Mouse (Mus musculus): Measurements from ENCODE around the gene Sowahb. TPM values are rescaled to one million over a fixed set of nuclear protein-coding genes. Genes with fewer than 3 reads are reported as not detected.
A peak's percentile ranks its signal among the peaks of the same experiment; 100 is the strongest.

The Sowahb gene
- polyA plus RNA-seq, 1 experiment from 2014 or later: 2.0 TPM

DNA sequence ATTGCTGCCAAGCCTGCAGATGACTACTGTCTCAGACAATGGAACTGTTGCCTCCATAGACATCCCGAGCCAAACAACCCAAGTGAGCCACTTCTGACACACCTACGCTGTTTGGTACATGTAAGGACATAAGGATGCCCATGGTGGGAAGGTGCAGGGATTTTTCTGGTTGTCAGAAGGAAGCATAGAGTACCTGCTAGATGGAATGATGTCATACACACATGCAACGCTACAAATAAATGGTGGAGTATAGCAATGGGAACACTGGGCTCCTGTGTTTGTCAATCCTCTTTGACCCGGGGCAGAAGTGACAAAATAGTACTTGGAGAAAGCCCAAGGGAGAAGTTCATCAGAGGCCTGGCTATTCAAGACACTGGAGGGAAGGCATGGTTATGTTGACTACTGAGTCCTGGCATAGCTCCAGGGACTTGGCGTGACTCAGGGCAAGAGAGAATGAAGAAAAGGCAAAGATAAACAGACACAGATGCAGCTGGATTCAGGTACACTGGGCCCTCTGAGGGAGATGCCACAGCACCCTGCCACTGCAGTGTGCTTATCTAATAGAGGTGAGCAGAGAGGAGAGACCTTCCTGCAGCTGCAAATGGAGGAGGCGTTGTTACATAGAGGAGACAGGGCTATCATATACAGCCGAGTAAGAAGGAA lies 33.0 kb upstream of the Sowahb start:
- H3K4me2 ChIP-seq (ENCODE audit: low read depth, low read length): no peak overlapping the region
- no peaks in the 10 kb centered on the region for H3K4me1 ChIP-seq (ENCODE audit: control insufficient read depth, insufficient read depth, low read length)
- no peak for ATAC-seq (ENCODE audit: insufficient read depth, low FRiP score)
- H3K9ac ChIP-seq (ENCODE audit: low read length): no peak overlapping the region
- H3K27ac ChIP-seq (ENCODE audit: low read length): no peak overlapping the region
- no peaks in the 10 kb centered on the region for H3K9me3 ChIP-seq (replicated peaks; ENCODE audit: control insufficient read depth, low read length)
- H3K36me3 ChIP-seq (ENCODE audit: control insufficient read depth, insufficient read depth, low read length): no peaks in the 10 kb centered on the region
- no peak overlapping the region for H3K4me3 ChIP-seq (replicated peaks; ENCODE audit: low read length)
- H3K27me3 ChIP-seq (ENCODE audit: control insufficient read depth, insufficient read depth, low read length): no peaks in the 10 kb centered on the region
- WGBS: 69% methylated on average over 7 of the region's 7 CpGs

DNA sequence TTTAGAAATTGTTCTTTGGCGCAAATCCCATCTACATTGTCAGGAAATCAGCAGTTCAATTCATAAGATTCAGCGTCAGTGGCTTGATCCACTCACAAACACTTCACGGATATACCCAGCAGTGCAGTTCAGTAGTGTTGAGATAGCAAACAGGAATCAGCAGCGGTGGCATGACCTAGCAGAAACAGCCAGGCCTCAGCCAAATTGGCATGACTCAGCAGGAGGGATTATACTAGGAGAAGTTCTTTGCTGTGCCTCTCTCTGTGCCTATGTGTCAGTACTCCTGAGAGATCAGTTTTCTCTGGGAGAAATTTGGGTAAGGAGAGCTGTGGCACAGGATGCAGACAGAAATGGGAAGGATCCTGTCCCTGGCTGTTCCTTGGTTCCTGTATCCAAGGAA lies 16.0 kb upstream of the Sowahb start:
- Histone ChIP-seq H3K4me1 (ENCODE audit: control insufficient read depth, insufficient read depth, low read length) (no peaks in the 10 kb centered on the region), H3K4me2 (ENCODE audit: low read depth, low read length) (no peak overlapping the region), H3K36me3 (ENCODE audit: control insufficient read depth, insufficient read depth, low read length) (no peaks in the 10 kb centered on the region), H3K4me3 (replicated peaks; ENCODE audit: low read length) (no peak overlapping the region), H3K27me3 (ENCODE audit: control insufficient read depth, insufficient read depth, low read length) (no peaks in the 10 kb centered on the region), H3K9ac (ENCODE audit: low read length) (no peak overlapping the region), H3K9me3 (replicated peaks; ENCODE audit: control insufficient read depth, low read length) (no peaks in the 10 kb centered on the region), H3K27ac (ENCODE audit: low read length) (no peak overlapping the region)
- no peak for ATAC-seq (ENCODE audit: insufficient read depth, low FRiP score)
- WGBS: 76% methylated on average over 4 of the region's 4 CpGs

DNA sequence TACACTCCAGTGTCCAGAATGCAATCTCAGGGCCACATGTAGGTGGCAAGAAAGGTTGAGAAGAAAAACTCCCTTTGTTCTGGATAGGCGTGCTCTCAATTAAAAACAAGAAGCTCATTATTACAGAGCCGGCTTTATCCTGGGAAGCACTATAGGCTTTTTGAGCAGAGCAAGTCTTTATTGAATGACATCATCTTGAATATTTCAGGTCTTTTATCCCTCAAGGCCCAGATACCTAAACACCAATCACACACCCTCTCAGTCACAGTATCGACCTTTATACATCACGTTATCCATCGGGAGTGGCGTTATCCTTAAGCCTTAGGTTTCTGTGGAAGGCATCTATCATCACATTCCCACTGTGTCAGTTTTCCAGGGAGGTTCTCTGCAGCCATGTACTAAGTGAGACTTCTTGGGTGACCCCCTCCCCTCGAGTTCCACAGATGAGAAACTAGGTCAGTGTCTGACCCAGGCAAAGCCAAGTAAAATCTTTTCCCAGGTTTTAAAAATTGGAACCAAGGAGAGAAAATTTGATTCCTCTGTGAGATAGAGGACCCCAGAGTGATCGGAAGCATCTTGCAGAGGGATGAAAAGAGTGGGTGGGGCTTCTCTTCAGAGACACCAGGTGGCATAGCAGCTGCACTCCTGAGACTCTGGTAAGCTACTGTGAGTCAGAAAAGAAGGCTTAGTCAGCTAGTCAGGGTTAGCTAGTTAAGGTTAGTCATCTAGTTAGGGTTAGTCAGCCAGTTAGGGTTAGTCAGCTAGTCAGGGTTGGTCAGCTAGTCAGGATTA lies 9.0 kb upstream of the Sowahb start:
- no peak for ATAC-seq (ENCODE audit: insufficient read depth, low FRiP score)
- H3K4me1 ChIP-seq (ENCODE audit: control insufficient read depth, insufficient read depth, low read length): no peaks in the 10 kb centered on the region
- no peaks in the 10 kb centered on the region for H3K9me3 ChIP-seq (replicated peaks; ENCODE audit: control insufficient read depth, low read length)
- H3K27me3 ChIP-seq (ENCODE audit: control insufficient read depth, insufficient read depth, low read length): no peaks in the 10 kb centered on the region; the same call in 1 of the 2 replicates
- H3K36me3 ChIP-seq (ENCODE audit: control insufficient read depth, insufficient read depth, low read length): no peaks in the 10 kb centered on the region
- no peak overlapping the region for H3K4me2 ChIP-seq (ENCODE audit: low read depth, low read length)
- no peak overlapping the region for H3K27ac ChIP-seq (ENCODE audit: low read length)
- no peak overlapping the region for H3K9ac ChIP-seq (ENCODE audit: low read length)
- H3K4me3 ChIP-seq (replicated peaks; ENCODE audit: low read length): no peak overlapping the region
- 46% methylated on average over 8 of the region's 8 CpGs for WGBS

DNA sequence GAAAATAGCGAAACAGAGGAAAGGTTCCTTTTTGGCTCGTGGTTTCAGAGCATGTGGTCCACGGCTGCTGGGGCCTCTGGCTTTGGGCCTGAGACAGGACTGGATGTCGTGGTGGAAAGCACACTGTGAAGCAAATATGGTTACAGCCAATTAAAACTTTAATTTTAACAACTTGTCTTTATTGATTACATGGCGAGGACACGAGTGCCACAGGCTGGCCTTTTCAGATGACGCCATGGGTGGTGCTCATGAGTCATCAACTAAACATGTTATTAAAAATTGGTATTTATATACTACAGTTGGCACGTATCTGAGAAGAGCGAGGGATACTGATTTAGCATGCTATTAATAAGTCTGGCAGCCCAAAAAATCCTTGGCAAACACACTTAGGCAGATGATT lies 7.1 kb upstream of the Sowahb start:
- Histone ChIP-seq H3K9me3 (replicated peaks; ENCODE audit: control insufficient read depth, low read length) (no peaks in the 10 kb centered on the region), H3K4me3 (replicated peaks; ENCODE audit: low read length) (no peak overlapping the region), H3K4me2 (ENCODE audit: low read depth, low read length) (no peak overlapping the region), H3K36me3 (ENCODE audit: control insufficient read depth, insufficient read depth, low read length) (no peaks in the 10 kb centered on the region), H3K4me1 (ENCODE audit: control insufficient read depth, insufficient read depth, low read length) (no peaks in the 10 kb centered on the region), H3K9ac (ENCODE audit: low read length) (no peak overlapping the region), H3K27me3 (ENCODE audit: control insufficient read depth, insufficient read depth, low read length) (peaks cover 4% of the 10 kb centered on the region; the same call in 1 of the 2 replicates), H3K27ac (ENCODE audit: low read length) (no peak overlapping the region)
- ATAC-seq (ENCODE audit: insufficient read depth, low FRiP score): no peak
- WGBS: 71% methylated on average over 9 of the region's 9 CpGs

DNA sequence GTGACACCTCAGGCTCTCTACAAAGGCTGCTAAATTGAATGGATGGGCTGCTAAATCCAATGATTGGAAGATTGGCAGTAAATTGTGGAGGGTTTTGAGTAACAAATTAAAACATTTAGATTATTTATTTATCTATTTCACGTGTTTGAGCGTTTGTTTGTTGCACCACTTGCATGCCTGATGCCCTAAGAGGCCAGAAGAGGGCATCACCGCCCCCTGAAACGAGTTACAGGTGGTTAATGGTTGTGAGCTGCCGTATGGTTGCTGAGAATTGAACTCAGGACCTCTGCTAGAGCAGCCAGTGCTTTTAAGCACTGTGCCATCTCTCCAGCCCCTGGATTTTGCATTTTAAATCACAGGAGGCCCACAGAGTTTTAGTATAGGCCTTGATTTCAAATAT lies 6.2 kb upstream of the Sowahb start:
- H3K36me3 ChIP-seq (ENCODE audit: control insufficient read depth, insufficient read depth, low read length): no peaks in the 10 kb centered on the region
- 38% methylated on average over 5 of the region's 5 CpGs for WGBS
- H3K27me3 ChIP-seq (ENCODE audit: control insufficient read depth, insufficient read depth, low read length): peaks cover 7% of the 10 kb centered on the region; the same call in 1 of the 2 replicates
- H3K9ac ChIP-seq (ENCODE audit: low read length): no peak overlapping the region
- no peak overlapping the region for H3K4me3 ChIP-seq (replicated peaks; ENCODE audit: low read length)
- no peaks in the 10 kb centered on the region for H3K4me1 ChIP-seq (ENCODE audit: control insufficient read depth, insufficient read depth, low read length)
- no peaks in the 10 kb centered on the region for H3K9me3 ChIP-seq (replicated peaks; ENCODE audit: control insufficient read depth, low read length)
- ATAC-seq (ENCODE audit: insufficient read depth, low FRiP score): no peak
- H3K4me2 ChIP-seq (ENCODE audit: low read depth, low read length): no peak overlapping the region
- no peak overlapping the region for H3K27ac ChIP-seq (ENCODE audit: low read length)

DNA sequence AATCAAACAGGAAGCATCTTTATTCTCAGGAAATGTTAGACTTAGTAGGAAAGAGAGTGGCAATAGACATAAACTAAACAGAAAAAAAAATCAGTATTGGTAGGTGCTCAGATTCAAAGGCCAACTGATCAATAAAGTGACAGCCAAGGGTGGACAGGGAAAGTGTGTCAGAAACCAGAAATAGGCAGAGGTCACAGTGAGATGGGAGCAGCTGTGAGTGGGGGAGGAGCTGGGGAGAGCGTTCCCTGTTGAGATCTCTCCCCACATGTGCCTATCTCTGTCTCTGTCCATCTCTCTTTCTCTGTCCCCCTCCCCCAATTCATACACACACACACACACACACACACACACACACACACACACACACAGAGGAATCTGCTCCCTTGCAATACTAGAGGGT lies 5.1 kb upstream of the Sowahb start:
- peaks cover 12% of the 10 kb centered on the region for H3K27me3 ChIP-seq (ENCODE audit: control insufficient read depth, insufficient read depth, low read length)
- 0 out of 2 replicates have a peak, but pooled peaks cover 5% of the 10 kb centered on the region for H3K4me1 ChIP-seq (ENCODE audit: control insufficient read depth, insufficient read depth, low read length)
- H3K4me2 ChIP-seq (ENCODE audit: low read depth, low read length): no peak overlapping the region
- WGBS: 67% methylated on average over 1 of the region's 1 CpGs
- no peak for ATAC-seq (ENCODE audit: insufficient read depth, low FRiP score)
- H3K4me3 ChIP-seq (replicated peaks; ENCODE audit: low read length): no peak overlapping the region
- no peaks in the 10 kb centered on the region for H3K9me3 ChIP-seq (replicated peaks; ENCODE audit: control insufficient read depth, low read length)
- no peak overlapping the region for H3K9ac ChIP-seq (ENCODE audit: low read length)
- H3K36me3 ChIP-seq (ENCODE audit: control insufficient read depth, insufficient read depth, low read length): no peaks in the 10 kb centered on the region
- H3K27ac ChIP-seq (ENCODE audit: low read length): no peak overlapping the region

DNA sequence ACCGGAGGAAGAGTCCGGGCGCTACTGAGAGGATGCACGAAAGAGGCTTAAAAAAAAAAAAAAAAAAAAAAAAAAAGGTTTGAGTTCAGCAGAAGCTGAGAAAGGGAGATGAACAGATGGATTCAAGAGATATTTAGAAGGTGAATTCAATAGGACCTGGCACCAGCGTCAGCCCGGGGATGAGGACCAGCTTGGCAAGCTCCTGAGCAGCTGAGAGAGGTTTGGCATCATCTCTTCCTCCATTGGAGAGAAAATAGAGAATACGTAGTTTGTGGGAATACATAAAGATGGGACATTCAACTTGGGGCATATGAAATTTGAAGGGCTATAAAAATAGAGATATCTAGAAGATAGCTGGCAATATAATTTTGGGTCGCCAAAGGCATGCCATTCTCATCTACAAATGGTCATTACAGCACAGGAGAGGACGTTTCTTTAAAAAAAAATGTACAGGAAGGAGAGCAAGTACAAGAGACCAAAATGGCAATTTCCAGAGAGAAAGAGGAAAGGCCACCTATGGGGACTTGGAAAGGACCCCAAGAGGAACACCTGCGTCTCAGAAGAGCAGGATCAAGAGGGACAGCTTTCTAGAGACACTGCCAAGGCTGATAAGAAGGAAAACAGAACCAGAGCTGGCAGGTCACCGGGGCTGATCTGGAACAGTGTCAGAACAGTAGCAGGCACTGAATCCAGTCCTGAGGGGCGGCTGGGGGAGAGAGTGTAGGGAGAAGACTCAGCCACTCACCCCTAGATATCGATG lies 3.8 kb upstream of the Sowahb start:
- ATAC-seq (ENCODE audit: insufficient read depth, low FRiP score): no peak
- H3K27ac ChIP-seq (ENCODE audit: low read length): no peak overlapping the region
- WGBS: 63% methylated on average over 13 of the region's 13 CpGs
- no peak overlapping the region for H3K4me3 ChIP-seq (replicated peaks; ENCODE audit: low read length)
- H3K9me3 ChIP-seq (replicated peaks; ENCODE audit: control insufficient read depth, low read length): no peaks in the 10 kb centered on the region
- no peak overlapping the region for H3K9ac ChIP-seq (ENCODE audit: low read length)
- peaks cover 22% of the 10 kb centered on the region for H3K27me3 ChIP-seq (ENCODE audit: control insufficient read depth, insufficient read depth, low read length)
- H3K4me1 ChIP-seq (ENCODE audit: control insufficient read depth, insufficient read depth, low read length): peaks cover 15% of the 10 kb centered on the region
- H3K4me2 ChIP-seq (ENCODE audit: low read depth, low read length): no peak overlapping the region
- H3K36me3 ChIP-seq (ENCODE audit: control insufficient read depth, insufficient read depth, low read length): no peaks in the 10 kb centered on the region

DNA sequence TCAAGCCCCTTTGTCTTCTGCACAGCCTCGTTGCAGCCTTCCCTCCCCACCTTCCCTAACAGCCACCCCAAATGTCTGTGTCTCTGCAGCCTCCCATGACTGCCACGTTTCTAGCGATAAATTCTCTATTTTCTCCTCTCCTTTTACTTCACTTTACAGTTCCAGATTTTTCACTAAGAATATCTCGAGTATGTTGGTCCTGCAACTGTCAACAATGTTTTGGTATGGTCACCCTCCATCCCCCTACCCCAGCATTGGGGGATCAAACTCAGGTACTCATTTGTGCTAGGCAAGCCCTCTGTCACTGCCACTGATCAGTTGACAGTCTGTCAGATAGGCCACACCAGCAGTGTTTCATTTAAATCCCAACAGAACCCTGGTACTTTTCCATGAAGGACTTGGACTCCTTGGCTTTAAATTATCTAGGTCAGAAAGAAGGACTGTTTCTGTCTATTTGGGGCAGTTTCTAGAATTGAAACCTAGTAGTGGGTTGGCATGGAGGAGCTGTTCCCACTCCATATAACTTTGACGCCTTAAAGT lies 1.6 kb upstream of the Sowahb start:
- no peak overlapping the region for H3K4me2 ChIP-seq (ENCODE audit: low read depth, low read length)
- no peak overlapping the region for H3K4me3 ChIP-seq (replicated peaks; ENCODE audit: low read length)
- WGBS: 52% methylated on average over 5 of the region's 5 CpGs
- H3K9ac ChIP-seq (ENCODE audit: low read length): no peak overlapping the region
- peaks cover 31% of the 10 kb centered on the region for H3K27me3 ChIP-seq (ENCODE audit: control insufficient read depth, insufficient read depth, low read length)
- no peaks in the 10 kb centered on the region for H3K36me3 ChIP-seq (ENCODE audit: control insufficient read depth, insufficient read depth, low read length)
- no peak overlapping the region for H3K27ac ChIP-seq (ENCODE audit: low read length)
- no peak for ATAC-seq (ENCODE audit: insufficient read depth, low FRiP score)
- no peaks in the 10 kb centered on the region for H3K9me3 ChIP-seq (replicated peaks; ENCODE audit: control insufficient read depth, low read length)
- H3K4me1 ChIP-seq (ENCODE audit: control insufficient read depth, insufficient read depth, low read length): peaks cover 15% of the 10 kb centered on the region

DNA sequence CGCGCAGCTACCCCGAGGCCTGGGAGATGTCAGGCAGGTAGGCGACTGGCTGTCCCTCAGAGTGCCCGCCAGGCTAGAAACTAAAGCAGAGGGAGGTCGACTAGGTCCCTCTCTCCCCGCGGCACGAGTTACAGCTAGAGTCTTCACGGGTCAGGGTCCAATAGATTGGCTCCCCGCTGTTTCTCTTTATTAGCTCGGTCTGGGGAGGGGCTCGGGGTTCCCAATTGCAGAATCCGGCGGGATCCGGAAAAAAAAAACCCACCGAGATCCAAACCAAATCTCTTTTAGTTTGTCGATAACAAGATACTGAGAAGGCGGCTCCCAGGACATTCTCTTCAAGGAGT lies 521 bp upstream of the Sowahb start:
- Histone ChIP-seq H3K27me3 (ENCODE audit: control insufficient read depth, insufficient read depth, low read length) (peaks cover 31% of the 10 kb centered on the region), H3K9ac (ENCODE audit: low read length) (peak overlapping the region; percentile 64)

More for the DNA sequence above, 521 bp upstream of the Sowahb start:
- peak overlapping the region; percentile 66 for H3K4me2 ChIP-seq (ENCODE audit: low read depth, low read length)
- H3K4me1 ChIP-seq (ENCODE audit: control insufficient read depth, insufficient read depth, low read length): peaks cover 15% of the 10 kb centered on the region
- H3K36me3 ChIP-seq (ENCODE audit: control insufficient read depth, insufficient read depth, low read length): no peaks in the 10 kb centered on the region
- H3K9me3 ChIP-seq (replicated peaks; ENCODE audit: control insufficient read depth, low read length): no peaks in the 10 kb centered on the region
- WGBS: 2% methylated on average over 19 of the region's 19 CpGs
- ATAC-seq (ENCODE audit: insufficient read depth, low FRiP score): no peak
- H3K4me3 ChIP-seq (replicated peaks; ENCODE audit: low read length): peak overlapping the region; percentile 62
- no peak overlapping the region for H3K27ac ChIP-seq (ENCODE audit: low read length)

Data from stomach, embryonic 16.5 days (tissue).